Mouse (Mus musculus) frontal cortex, postnatal 10 days (tissue): ENCODE results near the gene Rnf41.

Source experiments
- DNase-seq, 2 experiments: peaks; one replicate each; pipeline ENCODE4 v3.0.0; 2022; ENCODE audit warnings: low spot score in 2 of 2, mixed read lengths in 1 of 2

The Rnf41 gene

DNA sequence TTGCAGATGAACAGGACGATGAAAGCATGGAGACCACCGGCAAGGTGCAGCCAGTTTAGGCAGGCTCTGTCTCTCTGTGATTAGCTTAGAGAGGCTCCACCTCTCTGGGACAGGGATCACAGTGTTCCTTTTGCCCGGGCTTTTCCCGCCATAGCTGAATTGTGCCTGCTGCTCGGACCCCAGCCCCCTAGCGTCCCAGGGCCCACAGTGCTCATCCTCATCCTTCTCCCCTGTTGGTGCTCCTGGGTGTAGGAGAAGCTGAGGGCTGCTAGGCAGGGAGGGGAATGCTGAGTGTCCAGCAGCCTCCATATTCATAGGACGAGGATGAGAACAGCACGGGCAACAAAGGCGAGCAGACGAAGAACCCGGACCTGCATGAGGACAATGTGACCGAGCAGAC, 62.9 kb downstream of the Rnf41 start:
- no peak for DNase-seq

DNA sequence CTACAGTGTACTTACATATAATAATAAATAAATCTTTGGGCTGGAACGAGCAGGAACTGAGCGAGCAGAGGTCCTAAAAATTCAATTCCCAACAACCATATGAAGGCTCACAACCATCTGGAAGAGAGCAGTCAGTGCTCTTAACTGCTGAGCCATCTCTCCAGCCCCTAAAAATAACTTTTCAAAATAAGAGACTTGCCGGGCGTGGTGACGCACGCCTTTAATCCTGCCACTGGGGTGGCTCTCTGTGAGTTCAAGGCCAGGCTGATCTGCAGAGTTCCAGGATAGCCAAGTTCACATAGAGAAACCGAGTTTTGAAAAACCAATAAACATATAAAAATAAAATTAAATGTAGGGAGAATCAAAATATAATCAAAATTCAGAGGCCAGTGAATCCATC, 74.9 kb downstream of the Rnf41 start:
- no peak for DNase-seq

DNA sequence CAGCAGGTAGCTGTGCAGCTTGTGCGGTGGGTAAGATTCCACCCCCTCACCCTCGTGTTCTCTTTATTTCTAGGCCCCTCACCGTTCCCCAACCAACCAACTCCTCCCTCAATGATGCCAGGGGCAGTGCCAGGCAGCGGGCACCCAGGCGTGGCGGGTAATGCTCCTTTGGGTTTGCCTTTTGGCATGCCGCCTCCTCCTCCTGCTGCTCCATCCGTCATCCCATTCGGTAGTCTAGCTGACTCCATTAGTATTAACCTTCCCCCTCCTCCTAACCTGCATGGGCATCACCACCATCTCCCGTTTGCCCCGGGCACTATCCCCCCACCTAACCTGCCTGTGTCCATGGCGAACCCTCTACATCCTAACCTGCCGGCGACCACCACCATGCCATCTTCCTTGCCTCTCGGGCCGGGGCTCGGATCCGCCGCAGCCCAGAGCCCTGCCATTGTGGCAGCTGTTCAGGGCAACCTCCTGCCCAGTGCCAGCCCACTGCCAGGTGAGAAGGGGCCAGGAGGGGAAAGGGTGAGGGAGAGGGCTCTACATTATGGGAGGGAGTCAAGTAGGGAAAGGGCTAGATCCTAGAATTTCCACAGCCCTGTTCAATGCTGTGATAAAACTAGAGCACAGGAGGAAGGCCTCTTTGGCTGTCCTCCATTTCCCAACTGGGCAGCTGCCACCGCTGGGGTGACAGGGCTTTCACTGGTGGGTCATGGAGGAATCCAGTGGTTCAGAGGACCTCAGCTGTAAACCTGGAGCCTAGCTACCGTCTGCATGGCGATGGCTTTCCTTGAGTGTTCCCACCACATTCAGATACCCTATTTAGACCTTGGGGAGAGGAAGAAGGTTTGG, 76.6 kb downstream of the Rnf41 start:
- DNase-seq, result no peak

DNA sequence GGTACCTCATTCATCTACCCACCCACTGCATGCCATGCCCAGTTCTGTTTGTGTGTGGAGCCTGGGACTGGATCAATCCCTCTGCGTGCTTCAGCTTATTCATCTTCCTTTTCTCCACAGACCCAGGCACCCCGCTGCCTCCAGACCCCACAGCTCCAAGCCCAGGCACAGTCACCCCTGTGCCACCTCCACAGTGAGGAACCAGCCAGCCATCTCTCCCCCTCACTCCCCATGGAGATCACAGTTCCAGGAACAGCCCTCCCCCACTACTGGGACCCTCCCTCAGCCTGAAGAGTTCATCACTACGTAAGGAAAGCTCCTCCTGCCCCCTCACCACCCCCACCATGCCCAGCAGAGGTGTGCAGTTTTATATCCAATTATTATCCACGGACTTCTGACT, 77.3 kb downstream of the Rnf41 start:
- DNase-seq, result no peak

DNA sequence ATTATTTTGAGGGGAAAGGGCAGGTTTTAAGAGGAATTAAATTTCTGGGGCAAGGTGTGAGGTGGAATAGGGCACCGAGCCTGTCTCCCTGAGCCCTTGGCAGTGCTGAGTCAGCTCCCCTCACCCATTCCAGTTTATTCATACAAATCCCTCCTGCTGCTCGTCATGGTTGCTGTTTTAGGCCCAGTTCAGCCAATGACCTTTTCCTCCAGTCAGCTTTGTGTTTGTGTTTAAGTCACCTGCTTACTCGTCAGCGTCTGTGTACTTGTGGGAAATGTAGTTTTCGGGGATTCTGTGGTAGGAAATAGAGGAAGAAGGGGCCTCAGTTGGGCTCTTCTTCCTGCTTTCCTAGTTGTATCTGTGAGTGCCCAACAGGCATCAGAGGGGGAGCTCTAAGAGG, 77.9 kb downstream of the Rnf41 start:
- DNase-seq, result no peak

DNA sequence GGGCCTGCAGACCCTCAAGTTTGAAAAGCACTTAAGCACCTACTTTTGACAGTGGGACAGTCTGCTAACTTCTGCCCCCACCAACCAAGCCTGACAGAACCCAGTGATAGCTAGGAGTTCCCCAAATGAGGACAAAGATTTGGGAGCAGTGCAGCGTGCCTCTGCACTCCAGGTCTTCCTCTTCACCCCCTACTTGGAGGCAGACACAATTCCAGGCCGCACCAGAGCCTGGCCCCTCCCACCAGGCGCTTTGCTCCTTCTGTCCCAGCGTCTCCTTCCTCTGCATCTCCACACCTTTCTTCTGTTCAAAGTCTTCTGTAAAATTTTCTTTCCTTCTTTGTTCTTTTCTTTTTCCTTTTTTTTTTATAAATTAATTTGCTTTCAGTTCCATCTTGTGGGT, 78.3 kb downstream of the Rnf41 start:
- DNase-seq, result no peak

DNA sequence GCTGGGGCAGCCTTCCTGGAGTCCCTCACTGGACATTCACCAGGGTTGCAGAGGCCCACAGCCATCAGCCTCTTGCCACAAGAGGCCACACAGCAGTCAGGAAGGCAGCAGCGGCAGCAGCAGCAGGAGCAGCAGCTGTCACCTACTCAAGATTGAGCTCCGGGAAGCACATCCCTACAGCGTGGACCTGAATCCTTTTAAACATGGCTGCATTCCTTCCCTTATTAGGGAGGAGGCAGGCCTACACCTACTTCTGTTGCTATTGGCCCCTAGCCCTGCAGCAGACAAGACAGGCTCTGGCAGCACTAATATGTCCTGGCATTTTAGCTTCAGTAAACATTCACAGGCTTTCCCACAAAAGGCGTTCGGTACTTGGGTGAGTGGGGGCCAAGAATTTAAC, 78.8 kb downstream of the Rnf41 start:
- no peak for DNase-seq

DNA sequence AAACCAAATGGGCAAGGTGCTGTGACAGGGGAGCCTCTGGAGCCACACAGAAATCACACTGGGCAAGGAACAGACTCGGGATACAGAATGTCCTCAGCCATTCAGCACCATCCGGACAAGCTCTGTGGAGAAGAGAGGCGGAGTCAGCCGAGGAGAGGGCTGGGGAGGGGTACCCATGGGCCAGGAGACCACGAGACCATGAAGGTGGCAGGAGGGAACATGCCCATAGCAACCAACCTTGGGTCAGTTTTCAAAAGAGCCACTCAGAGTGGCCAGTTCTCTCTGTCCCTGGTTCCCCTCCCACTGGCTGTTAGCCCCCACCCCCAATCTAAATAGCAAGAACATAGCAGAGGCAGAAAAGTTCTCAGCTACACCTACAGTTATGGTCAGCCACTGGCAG, 79.5 kb downstream of the Rnf41 start:
- no peak for DNase-seq
